Mouse (Mus musculus): ENCODE results near the gene Optn. TPM values are rescaled to one million over a fixed set of nuclear protein-coding genes. Genes with fewer than 3 reads are reported as not detected.

Optn gene
- polyA plus RNA-seq, 1 experiment, result 4.1 TPM

- H3K27me3 ChIP-seq (replicated peaks; ENCODE audit: control insufficient read depth, insufficient read depth, low read length), result no peaks in the 10 kb centered on the region
- no peaks in the 10 kb centered on the region for H3K4me1 ChIP-seq (ENCODE audit: control insufficient read depth, insufficient read depth, low read length)
- H3K27ac ChIP-seq (ENCODE audit: insufficient read depth, low read depth, low read length), result no peak overlapping the region
- TF ChIP-seq CTCF (conservative IDR thresholded peaks at IDR 0.05; ENCODE audit: insufficient read depth, insufficient read length, low read depth, low read length), result no peak
- TF ChIP-seq POLR2A (IDR thresholded peaks at IDR 0.05; ENCODE audit: low read depth, low read length), result no peak
- H3K36me3 ChIP-seq (ENCODE audit: control insufficient read depth, insufficient read depth, low read length), result no peaks in the 10 kb centered on the region
- no peak overlapping the region for H3K4me3 ChIP-seq (ENCODE audit: insufficient read depth, low read depth, low read length)
- DNase-seq, result no peak
- 100% methylated on average over 2 of the region's 2 CpGs for WGBS
These were observed 20.4 kb downstream of the Optn start for GRCm38 (mm10) chr2:5043476-5043761.

- no peak overlapping the region for H3K27ac ChIP-seq (ENCODE audit: insufficient read depth, low read depth, low read length)
- no peak for DNase-seq
- no peaks in the 10 kb centered on the region for H3K4me1 ChIP-seq (ENCODE audit: control insufficient read depth, insufficient read depth, low read length)
- no peaks in the 10 kb centered on the region for H3K36me3 ChIP-seq (ENCODE audit: control insufficient read depth, insufficient read depth, low read length)
- H3K27me3 ChIP-seq (replicated peaks; ENCODE audit: control insufficient read depth, insufficient read depth, low read length), result no peaks in the 10 kb centered on the region
- no peak overlapping the region for H3K4me3 ChIP-seq (ENCODE audit: insufficient read depth, low read depth, low read length)
- TF ChIP-seq POLR2A (IDR thresholded peaks at IDR 0.05; ENCODE audit: low read depth, low read length) (no peak), CTCF (conservative IDR thresholded peaks at IDR 0.05; ENCODE audit: insufficient read depth, insufficient read length, low read depth, low read length) (no peak)
- WGBS, result 81% methylated on average over 11 of the region's 11 CpGs
These were observed 21.0 kb downstream of the Optn start for GRCm38 (mm10) chr2:5042616-5043475.

- Histone ChIP-seq H3K4me1 (ENCODE audit: control insufficient read depth, insufficient read depth, low read length) (no peaks in the 10 kb centered on the region), H3K36me3 (ENCODE audit: control insufficient read depth, insufficient read depth, low read length) (no peaks in the 10 kb centered on the region)
These were observed 22.0 kb downstream of the Optn start for GRCm38 (mm10) chr2:5041854-5042253.

GRCm38 (mm10) chr2:5040281-5041161, 23.3 kb downstream of the Optn start:
- no peaks in the 10 kb centered on the region for H3K36me3 ChIP-seq (ENCODE audit: control insufficient read depth, insufficient read depth, low read length)
- H3K4me1 ChIP-seq (ENCODE audit: control insufficient read depth, insufficient read depth, low read length), result no peaks in the 10 kb centered on the region
- H3K27me3 ChIP-seq (replicated peaks; ENCODE audit: control insufficient read depth, insufficient read depth, low read length), result no peaks in the 10 kb centered on the region
- no peak for DNase-seq
- TF ChIP-seq POLR2A (IDR thresholded peaks at IDR 0.05; ENCODE audit: low read depth, low read length), result no peak
- TF ChIP-seq CTCF (conservative IDR thresholded peaks at IDR 0.05; ENCODE audit: insufficient read depth, insufficient read length, low read depth, low read length), result no peak
- WGBS, result 89% methylated on average over 12 of the region's 12 CpGs
- no peak overlapping the region for H3K27ac ChIP-seq (ENCODE audit: insufficient read depth, low read depth, low read length)
- no peak overlapping the region for H3K4me3 ChIP-seq (ENCODE audit: insufficient read depth, low read depth, low read length)

More at GRCm38 (mm10) chr2:5041854-5042253, 22.0 kb downstream of the Optn start:
- no peak for DNase-seq
- 92% methylated on average over 5 of the region's 5 CpGs for WGBS
- H3K27me3 ChIP-seq (replicated peaks; ENCODE audit: control insufficient read depth, insufficient read depth, low read length), result no peaks in the 10 kb centered on the region
- TF ChIP-seq CTCF (conservative IDR thresholded peaks at IDR 0.05; ENCODE audit: insufficient read depth, insufficient read length, low read depth, low read length), result no peak
- no peak for TF ChIP-seq POLR2A (IDR thresholded peaks at IDR 0.05; ENCODE audit: low read depth, low read length)
- no peak overlapping the region for H3K4me3 ChIP-seq (ENCODE audit: insufficient read depth, low read depth, low read length)
- no peak overlapping the region for H3K27ac ChIP-seq (ENCODE audit: insufficient read depth, low read depth, low read length)

- Histone ChIP-seq H3K27me3 (replicated peaks; ENCODE audit: control insufficient read depth, insufficient read depth, low read length) (no peaks in the 10 kb centered on the region), H3K36me3 (ENCODE audit: control insufficient read depth, insufficient read depth, low read length) (no peaks in the 10 kb centered on the region), H3K4me3 (ENCODE audit: insufficient read depth, low read depth, low read length) (no peak overlapping the region), H3K4me1 (ENCODE audit: control insufficient read depth, insufficient read depth, low read length) (no peaks in the 10 kb centered on the region), H3K27ac (ENCODE audit: insufficient read depth, low read depth, low read length) (no peak overlapping the region)
- TF ChIP-seq CTCF (conservative IDR thresholded peaks at IDR 0.05; ENCODE audit: insufficient read depth, insufficient read length, low read depth, low read length) (no peak), POLR2A (IDR thresholded peaks at IDR 0.05; ENCODE audit: low read depth, low read length) (no peak)
- DNase-seq, result no peak
- WGBS, result 83% methylated on average over 13 of the region's 13 CpGs
These were observed 24.3 kb downstream of the Optn start for GRCm38 (mm10) chr2:5039350-5040170.

GRCm38 (mm10) chr2:5038320-5038719, 25.5 kb downstream of the Optn start:
- H3K27ac ChIP-seq (ENCODE audit: insufficient read depth, low read depth, low read length), result no peak overlapping the region
- no peak for DNase-seq
- H3K36me3 ChIP-seq (ENCODE audit: control insufficient read depth, insufficient read depth, low read length), result no peaks in the 10 kb centered on the region
- H3K4me3 ChIP-seq (ENCODE audit: insufficient read depth, low read depth, low read length), result no peak overlapping the region
- 93% methylated on average over 5 of the region's 5 CpGs for WGBS
- no peaks in the 10 kb centered on the region for H3K27me3 ChIP-seq (replicated peaks; ENCODE audit: control insufficient read depth, insufficient read depth, low read length)
- TF ChIP-seq CTCF (conservative IDR thresholded peaks at IDR 0.05; ENCODE audit: insufficient read depth, insufficient read length, low read depth, low read length) (no peak), POLR2A (IDR thresholded peaks at IDR 0.05; ENCODE audit: low read depth, low read length) (no peak)
- no peaks in the 10 kb centered on the region for H3K4me1 ChIP-seq (ENCODE audit: control insufficient read depth, insufficient read depth, low read length)
